Mouse (Mus musculus) right cerebral cortex, postnatal 36 days (tissue): ENCODE results near the gene Mfn2.
A peak's percentile ranks its signal among the peaks of the same experiment; 100 is the strongest.
"Not testable (repeated sequence)": the region's sequence is repeated elsewhere in the genome, so short reads cannot be mapped to it uniquely, and the experiment has no call there.

Experiments
- DNase-seq, 2 experiments: peaks; one replicate each; pipeline ENCODE4 v3.0.0; 2022; ENCODE audit warnings: low spot score in 2 of 2, mixed read lengths in 1 of 2

The Mfn2 gene

DNA sequence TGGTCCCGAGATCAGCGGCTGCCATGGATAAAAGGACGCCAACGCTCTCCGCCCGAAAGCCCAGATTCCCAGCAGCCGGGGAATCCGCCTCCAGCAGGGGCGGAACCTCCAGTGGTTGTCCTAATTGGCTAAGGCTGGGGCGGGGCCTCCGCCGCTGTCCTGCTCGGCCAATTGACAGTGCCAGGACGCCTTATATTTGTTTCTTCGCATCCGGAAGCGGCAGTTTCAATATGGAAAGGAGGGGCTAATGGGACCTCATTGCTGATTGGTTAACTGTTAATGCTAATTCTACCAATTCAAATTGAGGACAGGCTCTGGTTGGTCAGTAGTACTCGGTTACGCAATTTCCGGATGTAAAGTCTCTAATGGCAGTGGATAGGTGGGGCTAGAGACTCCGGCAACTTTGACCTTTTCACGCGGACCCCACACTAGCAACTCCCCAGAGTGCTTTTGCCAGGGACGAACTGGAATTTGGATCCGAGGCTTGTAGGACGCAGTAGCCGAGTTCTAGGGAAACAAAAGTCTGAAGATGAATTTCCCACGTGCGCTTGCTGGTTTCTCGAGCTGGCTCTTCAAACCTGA, 36.0 kb downstream of the Mfn2 start, which contains the start of the genes Miip and Fv1:
Miip (minus strand) TSS at position 367 of the 582 bp plus-strand sequence.
Fv1 (plus strand) TSS at position 530 of the 582 bp plus-strand sequence.
- DNase-seq, result peak; percentile 96 to 99

DNA sequence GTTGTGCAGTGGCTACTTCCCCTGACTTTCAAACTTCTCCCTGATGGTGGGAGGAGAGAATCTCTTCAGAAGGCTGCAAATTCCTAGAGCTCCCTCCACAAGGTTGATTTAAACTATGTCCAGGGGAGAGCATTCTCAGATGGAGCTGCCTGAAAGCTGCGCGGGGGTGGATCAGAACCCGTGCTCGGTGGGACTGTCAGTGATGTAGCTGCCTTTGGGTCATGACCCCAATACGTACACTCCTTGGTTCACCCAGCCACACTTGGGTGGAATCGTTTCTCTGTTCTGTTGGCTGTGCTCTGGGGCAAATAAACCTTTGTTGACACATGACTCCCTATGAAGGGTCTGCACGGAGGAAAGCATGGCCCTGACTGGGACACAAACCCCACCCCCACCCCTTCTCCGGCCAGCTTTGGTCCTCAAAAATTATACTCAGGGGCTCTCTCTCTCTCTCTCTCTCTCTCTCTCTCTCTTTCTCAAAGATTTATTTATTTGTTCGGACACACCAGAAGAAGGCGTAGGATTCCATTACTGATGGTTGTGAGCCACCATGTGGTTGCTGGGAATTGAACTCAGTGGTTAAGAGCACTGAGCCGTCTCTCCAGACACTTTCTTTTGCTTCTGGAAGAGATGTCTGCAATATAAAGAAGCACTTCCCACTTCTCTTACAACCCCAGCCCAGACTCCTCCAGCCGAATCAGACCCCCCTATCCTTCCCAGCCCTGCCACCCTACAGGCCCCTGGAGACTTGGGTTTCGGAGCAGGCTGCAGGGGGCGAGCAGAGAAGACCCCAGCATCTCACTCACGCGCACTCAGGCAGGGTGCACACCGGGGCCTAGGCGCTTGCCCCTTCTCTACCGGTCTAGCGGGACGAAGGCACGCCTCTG, 36.7 kb downstream of the Mfn2 start:
- DNase-seq, result no peak

DNA sequence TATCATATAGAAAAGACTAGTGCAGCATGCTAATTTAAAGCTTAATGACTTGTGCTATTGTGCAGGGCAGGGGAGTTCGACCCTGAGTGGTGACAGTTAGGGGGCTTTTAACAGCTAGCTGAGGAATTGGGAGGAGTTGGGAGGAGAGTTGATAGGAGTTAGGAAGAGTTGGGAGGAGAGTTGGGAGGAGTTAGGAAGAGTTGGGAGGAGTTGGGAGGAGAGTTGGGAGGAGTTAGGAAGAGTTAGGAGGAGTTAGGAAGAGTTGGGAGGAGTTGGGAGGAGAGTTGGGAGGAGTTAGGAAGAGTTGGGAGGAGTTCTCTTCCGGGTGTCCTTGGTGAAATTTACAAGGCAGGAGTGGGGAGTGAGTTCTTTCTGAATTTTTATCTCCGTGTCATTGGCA, 37.7 kb downstream of the Mfn2 start:
- not testable (repeated sequence) for DNase-seq

DNA sequence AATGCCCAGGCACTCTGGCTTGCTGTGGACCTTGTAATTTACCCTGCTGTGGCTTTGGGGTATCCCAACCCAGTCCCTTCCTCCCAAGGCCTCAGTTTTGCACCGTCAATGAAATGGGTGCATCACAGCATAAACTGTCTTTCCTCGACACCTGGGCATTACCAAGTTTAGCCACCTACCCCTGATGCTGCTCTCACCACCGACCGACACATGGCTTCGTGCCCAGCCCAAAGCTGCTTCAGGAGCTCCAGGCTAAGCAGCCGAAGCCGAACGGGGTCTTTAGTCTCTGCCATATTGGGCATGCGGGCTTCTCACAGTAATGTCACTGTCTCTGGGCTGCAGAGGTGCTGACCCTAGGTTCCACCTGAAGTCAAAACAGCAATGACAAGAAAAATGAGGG, 38.4 kb downstream of the Mfn2 start:
- no peak for DNase-seq

DNA sequence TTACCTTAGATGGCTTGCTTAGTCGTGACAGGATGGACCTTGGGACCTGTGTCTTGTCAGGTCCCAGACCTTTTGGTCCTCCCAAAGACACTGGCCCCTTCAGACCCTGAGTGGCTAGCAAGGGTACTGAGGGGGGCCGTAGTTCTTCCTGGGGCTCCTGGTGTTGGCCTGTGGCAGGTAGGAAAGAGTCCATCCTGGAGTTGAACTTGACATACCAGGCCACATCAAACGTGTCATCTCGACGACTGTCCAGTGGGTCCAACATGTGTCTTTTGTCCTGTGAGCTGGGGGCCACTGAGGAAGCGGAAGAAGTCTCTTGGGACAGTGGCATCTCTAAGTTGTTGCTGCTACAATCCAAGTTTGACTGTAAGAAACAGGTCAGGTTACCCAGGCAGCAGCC, 38.9 kb downstream of the Mfn2 start:
- no peak for DNase-seq

DNA sequence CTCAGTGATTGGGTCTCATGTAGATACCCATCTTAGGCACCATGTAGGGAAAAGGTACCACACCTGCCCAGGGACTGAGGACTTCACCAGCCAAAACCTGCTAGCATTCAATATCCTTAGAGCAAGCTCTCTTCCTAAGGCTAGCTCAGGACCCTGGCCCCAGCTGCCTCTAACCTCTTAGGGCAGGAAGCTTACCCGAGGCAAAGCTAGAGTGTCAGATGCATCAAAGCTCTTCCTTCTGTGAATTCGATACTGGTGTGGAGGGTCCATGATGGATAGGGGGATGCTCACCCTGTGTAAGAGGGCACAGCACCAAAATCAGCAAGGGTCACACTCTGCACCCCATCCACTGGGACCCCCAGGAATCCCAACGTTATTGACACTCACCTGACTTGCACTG, 42.5 kb downstream of the Mfn2 start:
- DNase-seq, result no peak

DNA sequence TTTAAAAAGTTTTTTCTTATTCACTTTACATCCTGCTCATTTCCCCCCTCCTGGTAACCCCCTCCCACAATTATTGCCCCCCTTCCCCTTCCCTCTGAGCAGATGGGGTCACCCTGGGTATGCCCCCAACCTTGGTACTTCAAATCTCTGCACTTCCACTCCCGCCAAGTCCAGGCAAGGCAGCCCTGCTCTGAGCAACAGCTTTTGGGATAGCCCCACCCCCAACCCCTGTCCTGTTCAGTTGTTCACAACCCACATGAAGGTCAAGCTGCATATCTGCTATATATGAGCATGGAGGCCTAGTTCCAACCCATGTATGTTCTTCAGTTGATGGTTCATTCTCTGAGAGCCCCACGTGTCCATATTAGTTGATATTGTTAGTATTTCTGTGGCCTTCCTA, 53.7 kb downstream of the Mfn2 start:
- no peak for DNase-seq

DNA sequence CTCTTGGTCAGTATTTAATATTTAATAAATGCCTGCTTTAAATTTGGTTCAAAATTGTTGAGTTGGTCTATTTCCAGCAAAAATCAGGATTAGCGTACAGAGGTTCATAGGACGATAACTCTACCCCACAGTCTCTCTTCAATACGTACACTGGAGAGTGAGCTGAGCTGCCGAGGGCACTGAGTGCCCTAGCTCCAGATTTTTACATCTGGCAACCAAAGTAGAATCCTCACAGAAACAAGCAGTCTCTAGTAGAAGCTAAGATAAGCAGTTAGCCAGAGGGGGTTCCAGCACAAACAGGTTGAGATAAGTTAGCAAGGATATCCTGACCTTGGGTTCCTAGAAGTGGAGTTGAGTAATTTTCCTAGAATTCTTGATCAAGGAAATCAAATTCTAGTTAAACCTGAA, 55.9 kb downstream of the Mfn2 start:
- DNase-seq, result no peak

DNA sequence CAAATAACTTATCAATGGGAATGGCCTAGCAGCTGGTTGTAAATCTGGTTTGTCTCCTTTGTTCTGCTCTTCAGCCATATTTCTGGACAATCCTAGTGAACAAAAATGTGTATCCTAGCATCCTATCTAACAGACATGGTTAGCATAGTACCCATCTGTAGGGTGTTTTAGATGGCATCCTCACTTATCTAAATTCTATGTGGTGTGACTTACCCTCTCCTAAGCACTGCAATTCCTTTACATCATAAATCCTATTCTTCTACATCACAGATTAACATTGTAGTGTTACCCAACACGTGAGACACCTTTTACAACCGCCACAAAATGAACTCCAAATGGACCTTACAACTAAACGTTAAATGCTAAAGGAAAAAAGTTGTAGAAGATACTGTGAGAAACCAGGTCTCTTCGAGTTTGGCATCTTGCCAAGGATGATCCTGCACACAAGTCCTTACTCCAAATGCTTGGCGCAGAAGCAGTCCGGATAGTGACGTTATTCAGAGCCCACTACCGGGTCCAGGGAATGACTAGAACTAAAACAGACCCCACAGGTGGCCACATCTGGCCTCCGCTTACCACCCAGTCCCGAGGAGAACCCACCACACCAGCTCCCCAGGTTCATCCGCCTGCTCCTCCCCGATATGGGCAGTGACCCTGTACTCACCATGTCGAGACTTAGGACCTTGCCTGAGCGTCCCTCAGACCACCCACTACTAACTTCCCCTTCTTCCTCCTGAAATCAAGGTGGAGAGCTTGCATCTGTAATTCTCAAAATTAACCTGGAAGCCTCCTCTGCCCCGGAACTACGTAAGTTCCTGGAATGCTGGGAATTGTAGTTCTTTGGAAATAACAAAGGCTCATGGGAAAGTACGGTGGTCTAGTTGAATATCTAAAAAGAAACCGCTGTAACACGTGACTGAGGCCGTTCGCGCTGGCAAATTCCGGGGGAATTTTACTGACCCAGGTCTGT, 56.6 kb downstream of the Mfn2 start, which contains the start of gene Zfp933:
Zfp933 (minus strand) TSS at position 753 of the 970 bp plus-strand sequence.
- DNase-seq, result peak; percentile 71 to 83

DNA sequence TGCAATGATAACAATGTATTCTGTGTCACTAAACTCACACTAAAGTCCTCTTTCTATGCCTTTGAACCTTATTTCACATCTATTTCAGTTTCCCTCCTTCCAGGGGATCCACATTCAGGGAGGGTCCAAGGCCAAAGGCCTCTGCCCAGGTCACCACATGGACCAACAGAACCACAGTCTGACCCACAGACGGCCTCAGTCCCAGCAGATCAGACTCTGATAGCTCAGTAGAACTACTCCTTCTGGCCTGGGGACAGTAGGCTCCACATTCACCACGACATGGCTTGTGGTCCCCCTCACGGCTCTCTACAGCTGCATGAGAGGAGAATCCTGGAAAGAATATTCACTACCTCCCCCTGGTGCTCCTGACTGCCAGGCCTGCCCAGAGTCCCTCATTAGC, 61.6 kb downstream of the Mfn2 start:
- DNase-seq, result no peak

DNA sequence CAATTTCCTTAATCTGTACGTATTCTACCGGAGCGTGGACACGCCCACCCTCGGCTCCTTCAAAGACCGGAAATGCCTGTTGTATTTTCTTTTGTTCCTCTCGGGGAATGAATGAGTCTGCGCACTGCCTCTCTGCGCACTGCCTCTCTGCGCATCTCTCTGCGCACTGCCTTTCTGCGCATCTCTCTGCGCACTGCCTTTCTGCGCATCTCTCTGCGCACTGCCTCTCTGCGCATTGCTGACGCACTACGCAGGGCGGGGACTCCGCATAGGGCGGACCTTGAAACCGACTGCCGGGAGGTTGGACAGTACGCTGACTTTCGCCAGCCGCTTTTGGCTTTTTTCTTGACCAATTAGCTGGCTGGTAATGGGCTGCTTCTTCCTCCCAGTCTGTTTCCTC, 65.2 kb downstream of the Mfn2 start:
- DNase-seq, result peak in 1 of 2 experiments; percentile 23

DNA sequence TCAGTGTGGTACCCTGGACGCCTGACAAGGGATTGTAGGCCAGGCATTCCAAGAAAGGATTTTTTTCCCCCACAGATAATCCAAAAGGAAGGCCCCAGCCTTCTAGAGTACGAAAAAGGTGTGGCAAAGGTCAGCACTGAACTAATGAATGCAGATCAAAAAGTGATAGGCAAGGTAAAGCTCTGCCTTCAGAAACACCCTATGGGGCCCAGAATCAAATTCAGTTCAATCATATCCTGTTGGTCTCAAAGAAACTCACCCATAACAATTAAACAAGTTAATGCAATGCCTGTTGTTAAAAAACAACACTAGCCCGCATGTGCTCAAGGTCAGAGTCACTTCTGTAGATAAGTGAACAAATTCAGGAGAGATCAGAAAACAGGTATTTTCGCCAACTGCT, 80.1 kb downstream of the Mfn2 start:
- DNase-seq, result no peak
